Mouse (Mus musculus) cerebellum, adult 8-10 months (tissue): ENCODE measurements around the gene Draxin.
"Not testable (repeated sequence)": the region's sequence is repeated elsewhere in the genome, so short reads cannot be mapped to it uniquely, and the experiment has no call there.

Experiments
- DNase-seq: peaks from one replicate; pipeline ENCODE4 v3.0.0; 2022

Gene Draxin

DNA sequence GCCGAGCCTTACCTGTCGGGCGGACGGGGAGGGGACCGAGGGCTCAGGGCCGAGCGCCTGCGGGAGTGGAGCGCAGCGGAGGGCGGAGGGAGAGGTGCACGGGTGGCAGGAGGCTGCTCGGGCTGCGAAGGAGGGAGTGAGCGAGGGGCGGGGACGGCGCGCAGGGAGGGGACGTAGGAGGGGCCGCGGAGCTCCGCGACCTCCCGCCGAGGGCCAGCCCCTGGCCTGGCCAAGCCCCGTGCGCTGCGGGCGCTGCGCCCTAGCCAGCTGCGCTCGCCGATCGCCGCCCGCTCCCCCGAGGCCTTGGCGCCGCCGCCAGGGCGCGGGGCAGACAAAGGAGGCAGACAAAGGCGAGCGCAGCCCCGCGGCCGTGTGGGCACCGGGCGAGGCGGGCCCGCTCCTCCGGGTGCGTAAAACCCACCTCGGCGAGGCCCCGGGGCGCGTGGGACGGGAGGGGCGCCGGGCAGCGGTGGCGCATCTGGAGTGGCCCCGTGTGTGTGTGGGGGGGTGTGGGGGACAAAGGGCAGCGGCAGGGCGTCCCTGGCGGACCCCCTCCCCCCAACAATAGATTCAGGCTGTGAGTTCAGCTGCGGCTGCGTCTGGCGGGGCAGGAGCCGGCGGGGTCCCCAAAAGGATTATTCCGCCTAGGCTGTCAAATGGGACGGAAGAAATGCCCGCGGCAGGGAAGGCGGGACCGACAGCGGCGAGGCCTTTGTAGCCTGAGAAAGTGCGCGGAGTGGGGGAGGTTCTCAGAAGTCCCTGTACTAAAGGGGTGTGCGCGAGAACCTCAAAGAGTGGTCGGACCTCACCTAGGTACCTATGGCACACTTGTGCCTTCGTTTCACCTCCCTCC, at the start of gene Draxin:
Gene Draxin, minus strand, starts transcription at position 138 of the 853 bp plus-strand sequence.
- DNase-seq, result no peak

- no peak for DNase-seq
Observed at GRCm38 (mm10) chr4:148177716-148178115, 47.2 kb upstream of the Draxin start.

DNA sequence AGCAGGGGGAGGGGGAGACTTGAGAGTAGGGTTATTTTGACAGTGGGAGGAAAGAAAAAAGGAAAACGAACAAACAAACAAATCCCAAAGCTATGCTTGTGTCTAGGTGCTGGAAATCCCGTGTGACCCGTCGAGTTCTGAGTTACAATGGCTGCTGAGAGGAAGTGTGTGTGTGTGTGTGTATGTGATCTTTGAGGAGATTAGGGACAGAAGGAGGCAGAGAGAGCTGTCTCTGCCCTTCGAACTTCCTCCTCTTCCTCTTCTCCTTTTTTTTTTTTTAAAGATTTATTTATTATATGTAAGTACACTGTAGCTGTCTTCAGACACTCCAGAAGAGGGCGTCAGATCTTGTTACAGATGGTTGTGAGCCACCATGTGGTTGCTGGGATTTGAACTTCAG, 46.1 kb upstream of the Draxin start:
- not testable (repeated sequence) for DNase-seq

- no peak for DNase-seq
Observed at GRCm38 (mm10) chr4:148174495-148174862, 44.0 kb upstream of the Draxin start.

- peak; percentile 43 for DNase-seq
Observed at GRCm38 (mm10) chr4:148173811-148174494, 43.5 kb upstream of the Draxin start.

DNA sequence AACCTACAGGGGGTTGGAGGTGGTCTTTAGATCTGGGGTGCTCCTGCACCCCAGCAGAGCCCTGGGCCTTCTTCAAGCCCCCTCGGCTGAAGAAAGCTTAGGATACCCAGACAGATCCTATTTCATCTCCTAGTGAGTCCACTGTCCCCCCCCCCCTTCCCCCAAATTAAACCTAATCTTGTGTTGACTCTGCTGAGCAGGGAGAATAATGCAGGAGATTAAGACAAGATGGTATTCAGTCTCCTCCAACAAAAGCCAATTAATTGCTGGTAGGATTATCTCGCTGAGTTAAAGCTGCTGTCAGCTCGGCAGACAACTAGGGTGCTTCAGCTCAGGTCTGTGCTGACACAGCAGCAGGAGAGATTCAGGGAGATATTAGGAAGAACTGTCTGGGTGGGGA, 40.8 kb upstream of the Draxin start:
- no peak for DNase-seq

DNA sequence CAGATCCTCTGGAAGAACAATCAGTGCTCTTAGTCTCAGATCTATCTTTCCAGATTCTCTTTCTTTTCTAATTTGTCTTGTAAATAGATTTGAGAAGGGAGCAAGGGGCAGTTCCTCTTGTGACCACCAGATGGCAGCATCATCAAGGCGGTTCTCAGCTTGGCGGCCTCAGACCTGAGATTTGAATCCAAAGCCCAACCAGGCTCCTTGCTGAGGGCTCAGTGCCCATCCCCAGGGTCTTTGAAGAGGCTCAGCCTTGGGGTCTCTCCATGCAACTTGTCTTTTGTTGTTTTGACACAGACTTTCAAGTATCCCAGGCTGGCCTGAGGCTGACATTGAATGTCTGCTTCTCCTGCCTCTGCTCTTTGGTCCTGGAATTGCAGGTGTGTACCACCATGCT, 40.3 kb upstream of the Draxin start:
- peak; percentile 67 for DNase-seq

GRCm38 (mm10) chr4:148169586-148169985, 39.1 kb upstream of the Draxin start:
- DNase-seq, result no peak

GRCm38 (mm10) chr4:148168287-148168686, 37.8 kb upstream of the Draxin start:
- DNase-seq, result peak; percentile 67

DNA sequence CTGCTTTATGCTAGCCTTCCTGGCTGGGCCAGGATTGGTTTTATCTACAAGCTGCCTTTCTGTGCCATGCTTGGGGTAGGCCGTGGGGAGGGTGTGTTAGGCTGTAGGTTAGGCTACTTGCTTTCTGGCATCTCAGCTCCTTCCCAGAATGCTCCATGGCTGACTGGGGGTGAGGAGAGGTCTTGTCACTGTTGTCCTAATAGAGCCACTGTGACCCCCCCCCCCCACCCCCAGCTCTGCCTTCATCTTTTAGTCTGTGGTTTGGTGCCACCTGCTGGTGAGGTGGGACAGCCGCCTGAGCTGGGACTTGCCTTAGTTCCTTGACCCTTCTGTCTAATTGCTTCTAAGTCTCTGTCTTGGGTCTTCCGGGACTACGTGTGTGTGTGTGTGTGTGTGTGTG, 36.5 kb upstream of the Draxin start:
- DNase-seq, result peak; percentile 69

DNA sequence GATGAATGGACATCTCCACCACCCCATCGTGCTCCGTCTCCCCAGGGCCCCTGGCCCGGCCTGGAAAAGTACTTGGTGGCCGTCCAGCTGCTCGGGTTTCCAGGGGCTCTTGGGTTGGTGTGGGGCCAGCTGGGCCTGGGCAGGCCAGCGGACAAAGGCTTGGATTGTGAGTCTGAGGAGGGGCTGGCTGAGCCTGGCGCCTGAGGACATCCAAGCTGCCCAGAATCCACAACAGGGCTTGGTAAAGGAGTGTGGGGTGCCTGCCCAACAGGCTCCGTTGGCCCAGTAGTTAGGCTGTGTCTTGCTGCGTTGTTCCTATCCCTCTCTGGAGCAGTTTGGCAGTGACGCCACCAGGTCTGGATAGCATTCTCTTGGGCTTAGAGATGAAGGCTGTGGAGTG, 35.9 kb upstream of the Draxin start:
- peak; percentile 45 for DNase-seq

GRCm38 (mm10) chr4:148165551-148165950, 35.1 kb upstream of the Draxin start:
- peak; percentile 24 for DNase-seq

DNA sequence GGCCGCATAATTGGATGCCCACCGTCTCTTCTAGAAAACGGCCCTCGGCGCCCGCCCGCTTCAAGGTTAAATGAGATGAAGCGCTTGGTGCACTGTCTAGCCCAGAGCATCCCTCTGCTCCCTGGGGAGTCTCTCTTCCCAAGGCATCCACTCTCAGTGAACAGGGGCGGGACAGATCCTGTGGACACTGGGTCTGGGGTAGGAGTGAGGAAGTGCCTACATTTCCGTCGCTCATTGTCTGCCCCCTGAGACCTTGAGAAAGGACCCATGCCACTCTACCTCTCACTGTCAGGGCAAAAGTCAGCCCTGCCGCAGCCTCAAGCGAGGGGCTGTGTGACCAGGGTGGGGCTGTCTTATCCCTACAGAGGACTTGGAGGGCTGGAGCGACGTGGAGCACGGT, 34.0 kb upstream of the Draxin start:
- no peak for DNase-seq

- DNase-seq, result peak; percentile 53
Observed at GRCm38 (mm10) chr4:148164002-148164439, 33.5 kb upstream of the Draxin start.

DNA sequence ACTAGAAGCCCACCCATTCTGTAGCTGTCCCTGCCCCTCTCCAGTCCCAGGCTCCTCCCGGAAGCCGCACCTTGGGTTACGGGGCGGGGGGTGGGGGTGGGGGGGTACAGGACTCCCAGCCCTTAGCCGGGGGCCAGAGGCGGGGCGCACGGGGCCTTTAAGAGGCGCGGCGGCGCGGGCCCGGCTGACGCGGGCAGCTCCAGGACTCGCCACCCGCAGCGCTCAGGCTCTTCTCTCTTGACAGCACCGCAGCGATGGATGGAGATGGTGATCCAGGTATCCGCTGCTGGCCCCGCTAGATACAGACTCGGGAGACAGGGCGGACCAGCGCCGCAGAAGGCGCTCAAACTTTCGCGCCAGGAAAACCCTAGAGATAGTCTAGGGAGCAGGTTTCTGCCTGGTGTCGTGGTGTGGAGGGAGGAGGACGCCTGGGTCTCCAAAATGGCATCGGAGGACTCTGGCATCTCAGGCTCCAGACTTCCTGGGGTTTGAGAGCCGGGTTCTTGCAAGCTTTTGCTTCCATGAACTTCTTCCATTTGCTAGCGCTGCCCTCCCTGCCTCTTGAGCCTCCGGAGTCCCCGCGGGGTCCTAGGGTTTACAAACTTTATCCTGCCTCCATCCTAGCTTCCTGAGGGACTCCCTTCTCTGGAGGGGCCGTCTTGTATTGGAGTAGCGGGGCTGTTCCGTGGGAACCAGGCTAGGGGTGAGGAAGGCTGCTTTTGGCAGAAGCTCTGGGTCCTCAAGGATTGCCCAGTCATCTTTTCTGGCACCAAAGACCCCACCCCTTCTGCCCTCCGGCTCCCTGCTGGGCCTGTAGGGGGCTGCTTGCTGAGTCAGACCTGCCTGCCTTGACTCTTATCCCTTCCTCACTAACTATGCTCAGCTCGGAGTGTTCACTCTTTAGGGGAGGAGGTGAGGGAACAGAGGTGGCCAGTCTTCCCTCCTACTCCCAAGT, 30.2 kb upstream of the Draxin start, which contains the start of the genes Fbxo44 and Fbxo2:
Gene Fbxo44, minus strand, starts transcription at position 47 of the 955 bp plus-strand sequence.
Gene Fbxo2, plus strand, starts transcription at position 186 of the 955 bp plus-strand sequence.
- DNase-seq, result peak; percentile 72

GRCm38 (mm10) chr4:148159544-148160435, 29.3 kb upstream of the Draxin start:
- DNase-seq, result peak; percentile 97

DNA sequence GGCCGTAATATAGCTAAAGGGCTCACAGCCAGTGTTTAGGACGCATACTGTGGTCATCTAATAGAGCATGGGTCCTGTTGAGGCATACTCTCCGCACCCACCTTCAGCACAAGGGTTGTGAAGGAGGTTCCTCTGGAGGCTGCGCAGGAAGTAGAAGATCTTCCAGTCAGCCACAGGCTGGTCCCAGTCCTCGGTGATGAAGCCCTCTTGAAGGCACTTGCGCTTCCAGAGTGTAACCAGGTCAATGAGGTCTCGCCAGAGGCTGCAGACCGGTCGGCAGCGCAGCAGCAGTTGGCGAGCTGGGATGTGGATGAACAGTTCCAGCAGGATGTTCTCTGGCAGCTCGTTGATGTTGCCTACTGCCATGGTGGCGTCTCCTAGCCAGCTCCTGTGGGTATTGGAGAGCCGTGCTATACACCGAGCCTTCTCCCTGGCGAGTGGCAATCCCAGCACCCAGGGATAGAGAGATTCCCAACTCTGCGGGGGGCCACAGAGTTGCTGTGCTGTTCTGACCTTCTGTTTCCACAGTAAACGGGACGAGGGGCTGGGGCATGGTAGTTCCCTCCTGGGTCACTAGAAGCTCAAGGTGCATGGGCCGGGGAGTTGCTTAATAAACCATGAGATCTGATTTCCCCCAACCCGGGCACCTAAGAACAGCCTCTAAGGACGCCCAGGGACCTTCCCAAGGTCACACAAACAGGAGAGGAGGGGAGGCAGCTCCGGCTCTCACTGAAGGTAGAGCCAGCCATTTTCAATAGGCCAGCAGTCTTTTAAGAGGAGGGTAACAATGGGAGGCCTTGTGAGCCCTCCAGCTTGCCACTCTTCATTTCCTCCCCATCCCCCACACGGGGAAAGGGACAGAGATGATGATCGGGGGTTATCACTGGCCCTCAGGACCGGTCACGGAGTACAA, 28.2 kb upstream of the Draxin start:
- peak; percentile 53 for DNase-seq

- peak; percentile 59 for DNase-seq
Observed at GRCm38 (mm10) chr4:148154982-148155381, 24.5 kb upstream of the Draxin start.

DNA sequence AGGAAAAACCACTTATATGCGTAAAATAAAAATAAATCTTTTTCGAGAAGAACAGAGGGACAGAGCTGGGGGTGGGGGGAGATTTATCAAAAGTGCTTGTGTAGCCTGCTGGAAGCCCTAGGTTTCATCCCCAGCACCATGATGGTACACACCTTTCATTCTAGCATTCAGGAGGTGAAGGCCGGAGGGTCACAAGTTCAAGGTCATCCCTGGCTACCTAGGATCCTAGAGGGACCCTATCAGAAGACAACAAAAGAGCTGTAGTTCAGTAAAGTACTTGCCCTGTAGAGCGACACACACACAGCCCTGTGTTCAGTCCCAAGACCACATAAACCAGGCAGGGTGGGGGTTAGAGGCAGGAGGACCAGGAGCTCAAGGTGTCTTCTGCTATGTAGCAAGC, 23.5 kb upstream of the Draxin start:
- DNase-seq, result no peak

DNA sequence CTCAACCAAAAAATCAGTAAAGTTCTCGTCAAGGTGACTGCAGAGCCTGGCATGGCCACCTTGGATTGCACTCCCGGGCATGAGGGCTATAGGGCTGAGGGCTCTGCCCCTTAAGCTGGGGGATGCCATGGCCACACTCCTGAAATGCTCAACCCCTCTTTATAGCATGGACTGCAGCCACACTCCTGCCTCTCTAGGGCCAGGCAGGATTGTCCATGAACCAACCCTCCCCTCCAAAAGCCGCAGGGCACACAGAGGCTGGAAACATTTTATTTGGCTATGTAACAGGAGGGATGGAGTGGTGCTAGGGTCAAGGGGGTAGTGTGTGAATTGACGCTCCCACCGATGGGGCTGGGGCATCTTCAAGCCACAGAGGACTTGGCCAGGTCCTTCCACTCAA, 22.0 kb upstream of the Draxin start:
- peak; percentile 26 for DNase-seq
